Mouse (Mus musculus): Measurements from ENCODE around the gene Luc7l2. TPM values are rescaled to one million over a fixed set of nuclear protein-coding genes. Genes with fewer than 3 reads are reported as not detected.
"Not testable (repeated sequence)": the region's sequence is repeated elsewhere in the genome, so short reads cannot be mapped to it uniquely, and the experiment has no call there.

Luc7l2 gene
- polyA plus RNA-seq, 1 experiment from 2014 or later: 52.6 TPM

- Histone ChIP-seq H3K9me3 (ENCODE audit: control insufficient read depth, low read length) (no peaks in the 10 kb centered on the region), H3K4me2 (replicated peaks; ENCODE audit: low read depth, low read length) (peak within 1 kb of the TSS; percentile 75), H3K4me1 (replicated peaks; ENCODE audit: control insufficient read depth, insufficient read depth, low read length) (no peaks in the 10 kb centered on the region), H3K4me3 (ENCODE audit: low read depth, low read length) (peak within 1 kb of the TSS; percentile 82), H3K9ac (ENCODE audit: low read depth, low read length) (peak within 1 kb of the TSS; percentile 94), H3K36me3 (ENCODE audit: control insufficient read depth, insufficient read depth, low read length) (no peaks in the 10 kb centered on the region), H3K27me3 (ENCODE audit: control insufficient read depth, insufficient read depth, low read length) (no peaks in the 10 kb centered on the region), H3K27ac (ENCODE audit: low read depth, low read length) (peak within 1 kb of the TSS; percentile 94)
- peak; percentile 90 for ATAC-seq (ENCODE audit: low FRiP score)
- WGBS: 6% methylated on average over 41 of the region's 41 CpGs
- DNase-seq (ENCODE audit: low spot score): peak; percentile 96
Measured at GRCm38 (mm10) chr6:38533428-38534405, 17.4 kb upstream of the Luc7l2 start, which contains the start of gene Fmc1. Fmc1 (plus strand) TSS chr6:38533502.

- Histone ChIP-seq H3K4me2 (replicated peaks; ENCODE audit: low read depth, low read length) (peak overlapping the region; percentile 47), H3K27ac (ENCODE audit: low read depth, low read length) (peak overlapping the region; percentile 94), H3K36me3 (ENCODE audit: control insufficient read depth, insufficient read depth, low read length) (no peaks in the 10 kb centered on the region), H3K27me3 (ENCODE audit: control insufficient read depth, insufficient read depth, low read length) (no peaks in the 10 kb centered on the region), H3K4me1 (replicated peaks; ENCODE audit: control insufficient read depth, insufficient read depth, low read length) (no peaks in the 10 kb centered on the region), H3K4me3 (ENCODE audit: low read depth, low read length) (peak overlapping the region; percentile 82), H3K9ac (ENCODE audit: low read depth, low read length) (peak overlapping the region; percentile 94), H3K9me3 (ENCODE audit: control insufficient read depth, low read length) (no peaks in the 10 kb centered on the region)
- ATAC-seq (ENCODE audit: low FRiP score): peak; percentile 79
- WGBS: under 1% methylated on average over 52 of the region's 53 CpGs
- peak; percentile 100 for DNase-seq (ENCODE audit: low spot score)
Measured at GRCm38 (mm10) chr6:38534640-38535365, 16.3 kb upstream of the Luc7l2 start.

GRCm38 (mm10) chr6:38535366-38535690 is 15.8 kb upstream of the Luc7l2 start:
- Histone ChIP-seq H3K9ac (ENCODE audit: low read depth, low read length) (peak overlapping the region; percentile 94), H3K4me3 (ENCODE audit: low read depth, low read length) (peak overlapping the region; percentile 82), H3K4me1 (replicated peaks; ENCODE audit: control insufficient read depth, insufficient read depth, low read length) (no peaks in the 10 kb centered on the region), H3K4me2 (replicated peaks; ENCODE audit: low read depth, low read length) (peak overlapping the region; percentile 47), H3K27me3 (ENCODE audit: control insufficient read depth, insufficient read depth, low read length) (no peaks in the 10 kb centered on the region), H3K27ac (ENCODE audit: low read depth, low read length) (peak overlapping the region; percentile 94), H3K9me3 (ENCODE audit: control insufficient read depth, low read length) (no peaks in the 10 kb centered on the region), H3K36me3 (ENCODE audit: control insufficient read depth, insufficient read depth, low read length) (no peaks in the 10 kb centered on the region)
- ATAC-seq (ENCODE audit: low FRiP score): no peak
- 1% methylated on average over 9 of the region's 9 CpGs for WGBS
- no peak for DNase-seq (ENCODE audit: low spot score)

GRCm38 (mm10) chr6:38535788-38536187 is 15.3 kb upstream of the Luc7l2 start:
- DNase-seq (ENCODE audit: low spot score) (no peak), ATAC-seq (ENCODE audit: low FRiP score) (no peak)
- H3K9me3 ChIP-seq (ENCODE audit: control insufficient read depth, low read length): no peaks in the 10 kb centered on the region
- H3K4me2 ChIP-seq (replicated peaks; ENCODE audit: low read depth, low read length): peak overlapping the region; percentile 47; the same call in 1 of the 2 replicates
- no peaks in the 10 kb centered on the region for H3K4me1 ChIP-seq (replicated peaks; ENCODE audit: control insufficient read depth, insufficient read depth, low read length)
- no peaks in the 10 kb centered on the region for H3K27me3 ChIP-seq (ENCODE audit: control insufficient read depth, insufficient read depth, low read length)
- WGBS: 70% methylated on average over 1 of the region's 1 CpGs
- H3K27ac ChIP-seq (ENCODE audit: low read depth, low read length): no peak overlapping the region
- H3K4me3 ChIP-seq (ENCODE audit: low read depth, low read length): peak overlapping the region; percentile 82
- H3K9ac ChIP-seq (ENCODE audit: low read depth, low read length): no peak overlapping the region
- H3K36me3 ChIP-seq (ENCODE audit: control insufficient read depth, insufficient read depth, low read length): no peaks in the 10 kb centered on the region

GRCm38 (mm10) chr6:38544141-38544540 is 7.0 kb upstream of the Luc7l2 start:
- ATAC-seq (ENCODE audit: low FRiP score): not testable (repeated sequence)
- 91% methylated on average over 4 of the region's 5 CpGs for WGBS

GRCm38 (mm10) chr6:38547005-38547404 is 4.1 kb upstream of the Luc7l2 start:
- not testable (repeated sequence) for H3K36me3 ChIP-seq (ENCODE audit: control insufficient read depth, insufficient read depth, low read length); H3K27ac ChIP-seq (ENCODE audit: low read depth, low read length); H3K4me2 ChIP-seq (replicated peaks; ENCODE audit: low read depth, low read length); DNase-seq (ENCODE audit: low spot score); H3K9me3 ChIP-seq (ENCODE audit: control insufficient read depth, low read length); H3K4me1 ChIP-seq (replicated peaks; ENCODE audit: control insufficient read depth, insufficient read depth, low read length); H3K4me3 ChIP-seq (ENCODE audit: low read depth, low read length); ATAC-seq (ENCODE audit: low FRiP score); H3K9ac ChIP-seq (ENCODE audit: low read depth, low read length); H3K27me3 ChIP-seq (ENCODE audit: control insufficient read depth, insufficient read depth, low read length)
- WGBS: 96% methylated on average over 2 of the region's 2 CpGs

More at GRCm38 (mm10) chr6:38544141-38544540, 7.0 kb upstream of the Luc7l2 start:
- H3K27me3 ChIP-seq (ENCODE audit: control insufficient read depth, insufficient read depth, low read length); H3K4me1 ChIP-seq (replicated peaks; ENCODE audit: control insufficient read depth, insufficient read depth, low read length); H3K36me3 ChIP-seq (ENCODE audit: control insufficient read depth, insufficient read depth, low read length); H3K4me2 ChIP-seq (replicated peaks; ENCODE audit: low read depth, low read length); DNase-seq (ENCODE audit: low spot score); H3K4me3 ChIP-seq (ENCODE audit: low read depth, low read length); H3K9ac ChIP-seq (ENCODE audit: low read depth, low read length); H3K27ac ChIP-seq (ENCODE audit: low read depth, low read length); H3K9me3 ChIP-seq (ENCODE audit: control insufficient read depth, low read length): not testable (repeated sequence)

- ATAC-seq (ENCODE audit: low FRiP score) (no peak), DNase-seq (ENCODE audit: low spot score) (no peak)
Measured at GRCm38 (mm10) chr6:38547707-38548106, 3.4 kb upstream of the Luc7l2 start.

GRCm38 (mm10) chr6:38548595-38548994 is 2.5 kb upstream of the Luc7l2 start:
- not testable (repeated sequence) for H3K9me3 ChIP-seq (ENCODE audit: control insufficient read depth, low read length); H3K27ac ChIP-seq (ENCODE audit: low read depth, low read length); H3K4me1 ChIP-seq (replicated peaks; ENCODE audit: control insufficient read depth, insufficient read depth, low read length); H3K36me3 ChIP-seq (ENCODE audit: control insufficient read depth, insufficient read depth, low read length); DNase-seq (ENCODE audit: low spot score); H3K9ac ChIP-seq (ENCODE audit: low read depth, low read length); H3K4me2 ChIP-seq (replicated peaks; ENCODE audit: low read depth, low read length); ATAC-seq (ENCODE audit: low FRiP score); H3K27me3 ChIP-seq (ENCODE audit: control insufficient read depth, insufficient read depth, low read length); H3K4me3 ChIP-seq (ENCODE audit: low read depth, low read length)
- WGBS: 93% methylated on average over 7 of the region's 7 CpGs

More at GRCm38 (mm10) chr6:38547707-38548106, 3.4 kb upstream of the Luc7l2 start:
- Histone ChIP-seq H3K4me3 (ENCODE audit: low read depth, low read length) (no peak overlapping the region), H3K36me3 (ENCODE audit: control insufficient read depth, insufficient read depth, low read length) (no peaks in the 10 kb centered on the region), H3K27me3 (ENCODE audit: control insufficient read depth, insufficient read depth, low read length) (no peaks in the 10 kb centered on the region), H3K9ac (ENCODE audit: low read depth, low read length) (no peak overlapping the region), H3K4me1 (replicated peaks; ENCODE audit: control insufficient read depth, insufficient read depth, low read length) (no peaks in the 10 kb centered on the region), H3K4me2 (replicated peaks; ENCODE audit: low read depth, low read length) (no peak overlapping the region), H3K27ac (ENCODE audit: low read depth, low read length) (no peak overlapping the region), H3K9me3 (ENCODE audit: control insufficient read depth, low read length) (no peaks in the 10 kb centered on the region)
- 91% methylated on average over 1 of the region's 1 CpGs for WGBS

Data from hindbrain, embryonic 11.5 days (tissue).